Mouse (Mus musculus): ENCODE measurements around the gene Alg11.
A peak's percentile ranks its signal among the peaks of the same experiment; 100 is the strongest.

The Alg11 gene

GRCm38 (mm10) chr8:22060446-22060889 lies at the start of gene Alg11:
Gene Alg11 (plus strand): TSS chr8:22060721.
- peak; percentile 97 for DNase-seq

DNA sequence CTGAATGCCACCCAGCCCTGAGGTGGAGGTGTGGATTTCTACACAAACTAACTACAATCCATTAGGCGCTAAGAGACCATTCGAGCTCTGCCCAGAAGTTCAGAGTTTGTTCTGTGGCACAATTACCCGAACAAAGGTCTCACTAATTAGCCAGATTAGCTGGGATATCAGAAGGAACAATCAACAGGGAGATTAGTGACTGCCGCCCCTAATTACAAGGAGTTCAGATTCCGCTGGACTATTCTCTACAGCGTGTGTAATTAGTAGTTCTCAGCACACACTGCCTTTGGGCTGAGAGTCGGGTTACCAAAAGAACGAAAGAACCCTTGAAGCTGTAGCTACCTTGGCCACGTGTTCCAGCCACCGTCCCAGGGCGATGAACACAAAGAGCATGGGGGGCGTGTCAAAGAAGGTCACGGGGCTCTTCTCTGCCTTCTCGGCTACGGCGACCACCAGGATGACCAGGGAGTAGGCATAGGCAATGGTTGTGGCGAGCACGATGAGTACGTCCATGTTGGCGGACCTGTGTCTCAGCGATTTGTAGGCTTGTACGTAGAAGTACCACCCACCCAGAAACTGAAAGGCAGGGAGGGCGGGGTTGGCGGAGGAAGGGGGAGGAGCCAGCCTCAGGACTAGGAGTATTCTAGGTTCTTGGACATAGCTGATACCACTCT lies 47.4 kb upstream of the Alg11 start:
- DNase-seq: no peak

- no peak for DNase-seq
These were observed 42.8 kb upstream of the Alg11 start for GRCm38 (mm10) chr8:22017731-22018130.

DNA sequence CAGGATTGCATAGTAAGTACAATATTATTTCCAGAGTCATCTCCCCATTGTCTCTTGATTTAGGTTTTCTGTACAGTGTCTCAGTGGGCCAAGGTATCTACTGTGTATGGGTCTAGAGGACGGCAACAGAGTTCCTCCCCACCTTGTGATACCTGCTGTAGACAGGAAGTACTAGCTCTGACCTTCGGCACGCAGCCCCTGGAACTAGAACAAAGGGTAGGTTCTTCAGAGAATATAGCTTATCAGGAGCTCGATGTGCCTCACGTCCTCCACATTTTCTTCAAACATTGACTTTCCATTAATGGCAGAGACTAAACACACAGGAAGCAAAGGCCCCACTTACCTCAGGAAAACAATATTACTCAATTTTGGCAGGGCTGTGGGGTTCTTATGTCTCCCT lies 41.0 kb upstream of the Alg11 start:
- DNase-seq: no peak

DNA sequence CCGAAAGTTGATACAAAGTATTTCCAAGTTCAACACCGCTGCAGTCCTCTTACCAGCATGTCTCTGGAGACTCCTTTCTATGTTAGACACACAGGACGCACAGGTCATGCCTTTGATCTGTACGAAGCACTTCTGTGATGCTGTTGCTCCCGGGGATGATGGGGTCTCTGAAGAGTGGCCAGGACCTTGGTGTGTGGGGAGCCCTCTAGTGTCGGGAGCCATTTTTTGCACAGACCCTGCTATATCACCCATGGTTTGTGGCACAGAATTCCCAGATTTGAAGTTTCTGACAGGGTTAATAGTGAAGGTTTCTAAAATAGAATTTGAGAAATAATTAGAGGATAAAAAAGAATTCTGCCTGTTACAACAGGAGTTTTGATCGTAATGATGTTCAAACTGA lies 38.3 kb upstream of the Alg11 start:
- DNase-seq: no peak

DNA sequence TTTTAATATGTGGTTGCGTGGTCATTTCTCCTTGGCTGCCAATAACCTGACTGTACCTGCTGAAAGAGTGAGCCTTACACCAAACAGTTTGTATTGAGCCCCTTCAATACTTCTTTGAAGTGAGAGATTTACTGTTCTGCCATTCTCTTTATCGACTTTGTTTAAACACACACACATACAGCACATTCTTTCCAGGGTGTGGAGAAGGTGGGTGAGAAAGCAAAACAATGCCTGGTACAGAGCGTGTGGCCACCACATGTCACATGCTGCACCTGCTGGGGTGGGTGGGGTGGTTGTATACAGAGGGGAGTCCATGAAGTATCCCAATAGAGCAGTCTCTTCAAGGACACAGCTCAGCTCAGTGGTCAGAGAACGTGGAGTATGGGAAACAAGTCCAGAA lies 35.3 kb upstream of the Alg11 start:
- no peak for DNase-seq

- DNase-seq: peak; percentile 35
These were observed 31.5 kb upstream of the Alg11 start for GRCm38 (mm10) chr8:22028973-22029372.

GRCm38 (mm10) chr8:22030990-22031389 lies 29.5 kb upstream of the Alg11 start:
- no peak for DNase-seq

DNA sequence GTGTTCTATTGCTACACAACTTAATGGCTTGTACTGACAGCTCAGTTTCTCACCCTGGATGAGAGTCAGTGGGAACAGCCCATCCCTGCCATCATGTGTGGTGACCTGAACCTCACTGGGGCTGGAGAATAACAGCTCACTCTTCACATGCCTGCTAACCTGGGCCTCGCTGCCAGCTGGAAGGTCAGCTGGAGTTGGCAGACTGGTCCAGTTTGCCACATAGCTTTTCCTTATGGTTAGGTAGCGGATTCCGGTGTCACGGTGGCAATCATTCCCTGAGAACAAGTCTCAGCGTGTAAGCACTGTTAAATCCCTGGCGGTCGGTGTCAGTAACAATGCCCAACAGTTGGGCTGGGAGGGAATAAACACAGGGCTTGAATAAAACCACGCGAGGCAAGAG lies 24.4 kb upstream of the Alg11 start:
- no peak for DNase-seq

GRCm38 (mm10) chr8:22037022-22037421 lies 23.5 kb upstream of the Alg11 start:
- DNase-seq: no peak

DNA sequence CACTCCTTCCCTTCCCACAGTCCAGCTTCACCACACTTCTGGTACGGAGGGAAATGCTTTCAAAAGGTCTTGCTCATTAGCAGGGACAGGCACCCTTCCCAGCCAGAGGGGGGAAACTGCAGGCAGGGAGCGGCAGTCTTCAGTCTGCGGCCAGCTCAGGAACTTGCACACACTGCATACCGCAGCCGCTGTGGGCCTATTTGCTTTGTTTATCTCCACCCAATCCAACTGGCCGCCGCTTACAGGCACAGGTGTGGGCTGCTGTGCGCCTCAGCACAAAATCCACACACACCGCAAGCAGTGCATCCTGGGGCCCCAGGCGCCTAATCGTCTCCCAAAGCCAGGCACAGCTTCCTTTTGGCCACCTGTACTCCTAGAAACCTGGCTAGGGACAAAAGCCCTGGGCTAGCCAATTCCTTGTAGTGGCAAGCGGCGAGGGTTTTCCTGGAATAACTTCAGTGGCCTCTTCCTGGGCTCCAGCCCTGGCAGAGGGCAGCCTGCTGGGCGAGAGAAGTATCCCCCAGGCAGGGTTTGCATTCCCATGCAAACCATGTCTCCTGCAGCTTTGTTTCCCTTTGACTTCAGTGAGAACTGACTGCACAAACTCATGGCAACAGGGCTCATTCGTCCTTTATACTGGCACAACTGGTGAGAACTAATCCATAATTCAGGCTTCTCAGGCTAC lies 20.9 kb upstream of the Alg11 start:
- DNase-seq: no peak

DNA sequence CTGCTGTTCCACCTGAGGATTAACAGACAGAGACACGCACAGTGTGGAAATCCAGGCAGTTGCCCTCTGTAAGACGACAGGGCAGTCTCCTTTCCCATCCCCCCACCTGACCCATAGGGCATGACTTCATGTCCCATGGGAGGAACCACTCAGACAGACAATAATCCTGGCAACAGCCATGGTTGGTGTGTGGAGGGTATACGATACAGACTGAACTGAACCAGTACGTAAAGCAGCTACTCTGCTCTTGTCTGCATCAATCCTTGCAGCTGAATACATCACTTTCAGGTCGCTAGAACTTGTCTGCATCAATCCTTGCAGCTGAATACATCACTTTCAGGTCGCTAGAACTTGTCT lies 20.4 kb upstream of the Alg11 start:
- DNase-seq: no peak

DNA sequence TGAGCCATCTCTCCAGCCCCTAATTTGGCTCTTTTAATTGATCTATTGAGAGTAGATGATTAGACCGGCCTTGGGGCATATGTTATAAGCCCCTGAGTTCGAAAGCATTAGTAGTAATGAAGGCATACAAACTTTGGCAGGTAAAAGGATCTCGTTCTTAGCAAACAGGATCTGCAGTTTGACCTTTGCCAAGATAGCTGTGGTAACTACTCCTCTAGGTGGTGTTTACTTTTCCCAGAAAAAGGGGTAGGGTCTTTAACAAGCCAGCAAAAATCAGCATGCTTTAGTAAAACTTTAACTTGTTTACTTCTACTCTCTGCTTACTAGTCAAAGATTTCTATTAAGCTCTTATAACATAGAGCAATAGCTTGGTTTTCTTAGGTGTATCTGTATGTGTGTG lies 18.0 kb upstream of the Alg11 start:
- DNase-seq: no peak

- no peak for DNase-seq
These were observed 16.8 kb upstream of the Alg11 start for GRCm38 (mm10) chr8:22043706-22044105.

GRCm38 (mm10) chr8:22047699-22048464 lies 12.6 kb upstream of the Alg11 start:
- peak; percentile 73 for DNase-seq

- DNase-seq: no peak
These were observed 5.6 kb upstream of the Alg11 start for GRCm38 (mm10) chr8:22054674-22055491.

DNA sequence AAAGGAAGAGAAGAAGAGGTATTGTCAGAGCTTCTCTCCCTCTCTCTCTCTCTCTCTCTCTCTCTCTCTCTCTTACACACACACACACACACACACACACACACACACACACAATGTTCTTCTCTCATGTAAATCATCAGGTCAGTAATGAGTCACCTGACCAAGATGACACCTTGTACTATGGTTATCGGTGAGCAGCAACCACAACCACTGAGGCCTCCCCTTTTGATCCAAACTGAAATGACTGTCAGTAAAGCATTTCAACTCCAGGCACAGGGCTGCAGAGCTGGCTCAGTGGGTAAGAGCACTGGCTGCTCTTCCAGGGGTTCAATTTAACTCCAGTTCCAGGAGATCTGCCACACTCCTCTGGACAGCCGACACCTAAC lies 5.0 kb upstream of the Alg11 start:
- no peak for DNase-seq

GRCm38 (mm10) chr8:22056850-22057249 lies 3.7 kb upstream of the Alg11 start:
- no peak for DNase-seq

DNA sequence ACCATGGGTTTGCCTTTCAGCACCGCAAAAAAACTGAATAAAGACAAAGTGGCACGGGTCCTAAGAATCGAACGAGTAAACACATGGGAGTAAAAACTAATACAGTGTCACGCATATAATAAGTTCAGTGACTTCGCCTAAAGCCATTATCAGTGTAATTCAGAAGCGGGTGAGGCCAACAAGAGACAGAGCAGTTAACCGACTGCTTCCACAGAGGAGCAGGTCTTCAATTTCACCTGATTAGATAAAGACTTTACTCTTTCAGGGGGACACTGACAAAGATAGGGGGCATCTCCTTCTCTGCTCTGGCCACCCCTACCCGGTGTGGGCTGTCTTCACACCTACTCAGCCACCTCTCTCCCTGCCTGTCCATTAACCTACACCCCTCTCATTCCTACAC lies 2.2 kb upstream of the Alg11 start:
- no peak for DNase-seq

GRCm38 (mm10) chr8:22059153-22059738 lies 1.3 kb upstream of the Alg11 start:
- no peak for DNase-seq

GRCm38 (mm10) chr8:22059821-22060445 lies 588 bp upstream of the Alg11 start, which contains the start of gene Atp7b:
Gene Atp7b (minus strand): TSS chr8:22060305.
- DNase-seq: no peak

DNA sequence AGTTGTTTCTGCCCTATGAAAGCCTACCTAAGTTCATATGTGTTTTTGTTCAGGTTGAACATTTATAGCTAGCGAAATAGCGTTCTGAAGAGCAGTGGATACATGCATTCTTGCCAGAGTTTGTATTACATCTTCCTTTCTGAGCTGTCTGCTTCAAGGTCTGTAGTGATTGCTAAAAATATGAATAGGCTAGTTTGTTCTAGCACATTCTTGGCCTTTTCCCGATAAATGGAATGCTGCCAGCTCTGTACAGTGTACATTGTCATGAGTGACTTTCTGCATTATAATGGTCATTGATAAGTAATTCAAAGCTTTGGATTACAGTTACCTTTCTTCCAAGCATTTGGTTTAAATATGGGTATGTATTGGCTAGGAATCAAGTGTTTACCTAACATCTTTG lies 605 bp downstream of the Alg11 start:
- no peak for DNase-seq
